Mouse (Mus musculus): ENCODE measurements at regions not wholly inside any gene's neighbourhood (a gene's known extent, or its start where the extent isn't known, plus 50 kb on each side); places are given as distances from the start of the nearest gene placed in this dataset.

DNA sequence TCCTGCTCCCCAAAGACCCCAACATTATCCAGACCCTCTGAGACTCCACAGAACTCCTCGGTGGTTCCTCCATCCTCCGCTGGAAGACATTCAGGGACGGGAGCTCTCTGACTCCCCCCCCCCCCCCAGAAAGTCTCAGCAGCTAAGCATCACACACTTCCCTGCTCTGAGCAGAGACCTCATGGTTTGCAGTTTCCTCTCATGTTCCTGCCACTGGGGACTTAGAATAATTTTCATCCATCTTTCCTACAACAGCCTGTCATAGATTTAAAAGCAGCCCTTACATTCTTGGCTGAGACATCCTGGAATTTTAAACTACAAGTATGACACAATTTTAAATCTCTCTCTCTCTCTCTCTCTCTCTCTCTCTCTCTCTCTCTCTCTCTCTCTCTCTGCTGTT lies 69.2 kb downstream of the Gpr65 start:
- H3K27me3 ChIP-seq (ENCODE audit: control insufficient read depth, insufficient read depth, low read length): no peaks in the 10 kb centered on the region
- H3K36me3 ChIP-seq (replicated peaks; ENCODE audit: control insufficient read depth, insufficient read depth, low read depth): no peaks in the 10 kb centered on the region
- H3K4me3 ChIP-seq (ENCODE audit: insufficient read depth in 1 of 2, low read depth in 2 of 2, low read length in 2 of 2): no peak overlapping the region
- 37% methylated on average over 3 of the region's 3 CpGs for WGBS (ENCODE audit: insufficient replicate concordance)
- no peak overlapping the region for H3K9ac ChIP-seq (replicated peaks)
- DNase-seq (ENCODE audit: low read depth in 3 of 3, low spot score in 3 of 3): no peak
- no peak overlapping the region for H3K27ac ChIP-seq
- no peaks in the 10 kb centered on the region for H3K4me1 ChIP-seq (replicated peaks; ENCODE audit: control insufficient read depth in 2 of 2, insufficient read depth in 2 of 2, low read length in 1 of 2)
- ATAC-seq (ENCODE audit: insufficient read depth): no peak
- TF ChIP-seq EP300 (IDR thresholded peaks at IDR 0.05; ENCODE audit: low read depth) (no peak), CTCF (IDR thresholded peaks at IDR 0.05; ENCODE audit: low read depth) (no peak)
- no peaks in the 10 kb centered on the region for H3K9me3 ChIP-seq (ENCODE audit: control insufficient read depth, low read length)
- no peak overlapping the region for H3K4me2 ChIP-seq (ENCODE audit: low read depth)

GRCm38 (mm10) chr12:98339536-98339935 lies 71.1 kb downstream of the Gpr65 start:
- no peak overlapping the region for H3K4me3 ChIP-seq (ENCODE audit: insufficient read depth in 1 of 2, low read depth in 2 of 2, low read length in 2 of 2)
- H3K9ac ChIP-seq (replicated peaks): no peak overlapping the region
- TF ChIP-seq EP300 (IDR thresholded peaks at IDR 0.05; ENCODE audit: low read depth) (no peak), CTCF (IDR thresholded peaks at IDR 0.05; ENCODE audit: low read depth) (no peak)
- no peaks in the 10 kb centered on the region for H3K36me3 ChIP-seq (replicated peaks; ENCODE audit: control insufficient read depth, insufficient read depth, low read depth)
- no peaks in the 10 kb centered on the region for H3K4me1 ChIP-seq (replicated peaks; ENCODE audit: control insufficient read depth in 2 of 2, insufficient read depth in 2 of 2, low read length in 1 of 2)
- H3K27me3 ChIP-seq (ENCODE audit: control insufficient read depth, insufficient read depth, low read length): no peaks in the 10 kb centered on the region
- no peak overlapping the region for H3K27ac ChIP-seq
- DNase-seq (ENCODE audit: low read depth in 3 of 3, low spot score in 3 of 3) (no peak), ATAC-seq (ENCODE audit: insufficient read depth) (no peak)
- no peaks in the 10 kb centered on the region for H3K9me3 ChIP-seq (ENCODE audit: control insufficient read depth, low read length)
- H3K4me2 ChIP-seq (ENCODE audit: low read depth): no peak overlapping the region
- 65% methylated on average over 9 of the region's 9 CpGs for WGBS (ENCODE audit: insufficient replicate concordance)

GRCm38 (mm10) chr12:98342158-98342557 lies 73.7 kb downstream of the Gpr65 start:
- Histone ChIP-seq H3K27ac (no peak overlapping the region), H3K9ac (replicated peaks) (no peak overlapping the region), H3K4me3 (ENCODE audit: insufficient read depth in 1 of 2, low read depth in 2 of 2, low read length in 2 of 2) (no peak overlapping the region), H3K27me3 (ENCODE audit: control insufficient read depth, insufficient read depth, low read length) (no peaks in the 10 kb centered on the region), H3K4me1 (replicated peaks; ENCODE audit: control insufficient read depth in 2 of 2, insufficient read depth in 2 of 2, low read length in 1 of 2) (no peaks in the 10 kb centered on the region), H3K36me3 (replicated peaks; ENCODE audit: control insufficient read depth, insufficient read depth, low read depth) (no peaks in the 10 kb centered on the region), H3K9me3 (ENCODE audit: control insufficient read depth, low read length) (no peaks in the 10 kb centered on the region), H3K4me2 (ENCODE audit: low read depth) (no peak overlapping the region)
- DNase-seq (ENCODE audit: low read depth in 3 of 3, low spot score in 3 of 3) (no peak), ATAC-seq (ENCODE audit: insufficient read depth) (no peak)
- WGBS (ENCODE audit: insufficient replicate concordance): 63% methylated on average over 2 of the region's 2 CpGs
- peak; percentile 70 for TF ChIP-seq CTCF (IDR thresholded peaks at IDR 0.05; ENCODE audit: low read depth)
- TF ChIP-seq EP300 (IDR thresholded peaks at IDR 0.05; ENCODE audit: low read depth): no peak

GRCm38 (mm10) chr12:98343653-98344052 lies 75.2 kb downstream of the Gpr65 start:
- Histone ChIP-seq H3K36me3 (replicated peaks; ENCODE audit: control insufficient read depth, insufficient read depth, low read depth) (no peaks in the 10 kb centered on the region), H3K9me3 (ENCODE audit: control insufficient read depth, low read length) (no peaks in the 10 kb centered on the region), H3K27me3 (ENCODE audit: control insufficient read depth, insufficient read depth, low read length) (no peaks in the 10 kb centered on the region), H3K9ac (replicated peaks) (no peak overlapping the region), H3K4me1 (replicated peaks; ENCODE audit: control insufficient read depth in 2 of 2, insufficient read depth in 2 of 2, low read length in 1 of 2) (no peaks in the 10 kb centered on the region), H3K4me3 (ENCODE audit: insufficient read depth in 1 of 2, low read depth in 2 of 2, low read length in 2 of 2) (no peak overlapping the region), H3K27ac (no peak overlapping the region), H3K4me2 (ENCODE audit: low read depth) (no peak overlapping the region)
- TF ChIP-seq EP300 (IDR thresholded peaks at IDR 0.05; ENCODE audit: low read depth) (no peak), CTCF (IDR thresholded peaks at IDR 0.05; ENCODE audit: low read depth) (no peak)
- ATAC-seq (ENCODE audit: insufficient read depth) (no peak), DNase-seq (ENCODE audit: low read depth in 3 of 3, low spot score in 3 of 3) (no peak)
- 61% methylated on average over 7 of the region's 7 CpGs for WGBS (ENCODE audit: insufficient replicate concordance)

DNA sequence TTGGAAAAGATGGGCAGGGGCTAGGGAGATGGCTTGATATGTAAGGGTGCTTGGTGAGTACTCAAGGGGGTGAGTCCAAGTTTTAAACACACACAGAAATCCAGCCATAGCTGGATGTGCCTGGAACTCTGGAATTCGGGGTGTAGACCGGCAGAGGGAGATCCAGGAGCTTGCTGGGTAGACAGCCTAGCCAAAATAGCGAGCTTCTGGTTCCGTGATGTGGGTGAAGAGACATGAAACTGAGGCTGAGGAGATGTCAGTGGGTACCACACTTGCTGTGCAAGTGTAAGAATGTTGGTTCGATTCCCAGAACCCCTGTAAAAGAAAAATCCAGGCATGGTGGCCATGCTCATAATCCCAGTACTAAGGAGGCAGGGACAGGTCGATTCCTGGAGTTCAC lies 78.6 kb downstream of the Gpr65 start:
- no peak overlapping the region for H3K4me2 ChIP-seq (ENCODE audit: low read depth)
- no peaks in the 10 kb centered on the region for H3K4me1 ChIP-seq (replicated peaks; ENCODE audit: control insufficient read depth in 2 of 2, insufficient read depth in 2 of 2, low read length in 1 of 2)
- no peaks in the 10 kb centered on the region for H3K36me3 ChIP-seq (replicated peaks; ENCODE audit: control insufficient read depth, insufficient read depth, low read depth)
- H3K4me3 ChIP-seq (ENCODE audit: insufficient read depth in 1 of 2, low read depth in 2 of 2, low read length in 2 of 2): no peak overlapping the region
- no peak for TF ChIP-seq CTCF (IDR thresholded peaks at IDR 0.05; ENCODE audit: low read depth)
- no peak for TF ChIP-seq EP300 (IDR thresholded peaks at IDR 0.05; ENCODE audit: low read depth)
- H3K9ac ChIP-seq (replicated peaks): no peak overlapping the region
- no peak overlapping the region for H3K27ac ChIP-seq
- no peak for ATAC-seq (ENCODE audit: insufficient read depth)
- no peak for DNase-seq (ENCODE audit: low read depth in 3 of 3, low spot score in 3 of 3)
- H3K9me3 ChIP-seq (ENCODE audit: control insufficient read depth, low read length): no peaks in the 10 kb centered on the region
- H3K27me3 ChIP-seq (ENCODE audit: control insufficient read depth, insufficient read depth, low read length): no peaks in the 10 kb centered on the region
- 53% methylated on average over 6 of the region's 6 CpGs for WGBS (ENCODE audit: insufficient replicate concordance)

Measured in liver, embryonic 14.5 days (tissue).